Mouse (Mus musculus): ENCODE data around the gene Rnf150. TPM values are rescaled to one million over a fixed set of nuclear protein-coding genes. Genes with fewer than 3 reads are reported as not detected.

Rnf150 gene
- polyA plus RNA-seq, 1 experiment, result 1.7 TPM

DNA sequence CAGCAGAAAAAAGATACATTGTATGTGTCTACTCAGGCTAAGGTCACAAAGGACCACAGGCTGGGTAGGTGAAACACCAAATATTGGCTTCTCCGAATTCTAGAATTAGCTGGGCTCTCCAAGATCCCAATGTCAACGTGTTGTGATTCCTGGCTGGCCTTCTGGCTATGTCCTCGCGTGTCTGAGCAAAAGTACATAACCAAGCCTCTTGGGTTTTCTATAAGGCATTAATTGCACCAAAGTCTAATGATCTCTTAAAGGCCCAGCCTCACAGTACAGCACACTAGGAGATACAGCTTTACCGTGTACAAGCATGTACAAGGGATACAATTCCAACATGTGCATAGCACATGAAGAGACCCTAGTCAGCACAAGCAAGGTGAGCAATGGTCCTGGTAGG lies 199.1 kb downstream of the Rnf150 start:
- Histone ChIP-seq H3K27me3 (ENCODE audit: control insufficient read depth, insufficient read depth, low read length) (no peaks in the 10 kb centered on the region), H3K36me3 (ENCODE audit: control insufficient read depth, insufficient read depth, low read length) (no peaks in the 10 kb centered on the region), H3K27ac (ENCODE audit: insufficient read depth, low read length) (no peak overlapping the region), H3K4me3 (ENCODE audit: extremely low read depth, insufficient read depth, insufficient read length) (no peak overlapping the region), H3K4me1 (ENCODE audit: control insufficient read depth, insufficient read depth, insufficient read length) (no peaks in the 10 kb centered on the region)
- TF ChIP-seq POLR2A (IDR thresholded peaks at IDR 0.05; ENCODE audit: low read depth, low read length) (no peak), CTCF (IDR thresholded peaks at IDR 0.05; ENCODE audit: extremely low read depth, insufficient read depth, insufficient read length, insufficient replicate concordance) (no peak)
- DNase-seq (ENCODE audit: low read depth in 1 of 2, low spot score in 2 of 2), result no peak
- WGBS, result 59% methylated on average over 5 of the region's 5 CpGs

- 68% methylated on average over 6 of the region's 6 CpGs for WGBS
- Histone ChIP-seq H3K4me3 (ENCODE audit: extremely low read depth, insufficient read depth, insufficient read length) (no peak overlapping the region), H3K4me1 (ENCODE audit: control insufficient read depth, insufficient read depth, insufficient read length) (no peaks in the 10 kb centered on the region), H3K36me3 (ENCODE audit: control insufficient read depth, insufficient read depth, low read length) (no peaks in the 10 kb centered on the region), H3K27ac (ENCODE audit: insufficient read depth, low read length) (peak overlapping the region; percentile 61; the same call in 1 of the 2 replicates), H3K27me3 (ENCODE audit: control insufficient read depth, insufficient read depth, low read length) (no peaks in the 10 kb centered on the region)
- TF ChIP-seq CTCF (IDR thresholded peaks at IDR 0.05; ENCODE audit: extremely low read depth, insufficient read depth, insufficient read length, insufficient replicate concordance), result no peak
- TF ChIP-seq POLR2A (IDR thresholded peaks at IDR 0.05; ENCODE audit: low read depth, low read length), result no peak
- no peak for DNase-seq (ENCODE audit: low read depth in 1 of 2, low spot score in 2 of 2)
Observed at GRCm38 (mm10) chr8:83064096-83064495, 200.9 kb downstream of the Rnf150 start.

DNA sequence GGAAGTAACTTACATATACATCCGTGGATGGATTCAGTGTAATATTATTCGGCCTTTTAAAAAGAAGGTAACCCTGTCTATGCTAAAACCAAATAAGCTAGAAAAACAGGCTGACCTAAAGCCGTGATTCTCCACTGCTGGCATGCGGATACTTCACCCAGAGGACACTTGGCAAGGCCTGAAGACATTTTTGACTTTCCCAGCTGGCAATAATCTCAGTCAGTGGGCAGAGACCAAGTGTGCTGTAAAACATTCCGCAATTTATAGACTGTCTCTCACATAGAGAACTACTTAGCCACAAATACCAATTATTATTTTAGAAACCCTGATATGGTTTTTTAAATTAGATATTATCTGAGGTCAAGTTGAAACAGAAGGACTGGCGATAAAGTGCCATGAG lies 202.9 kb downstream of the Rnf150 start:
- Histone ChIP-seq H3K36me3 (ENCODE audit: control insufficient read depth, insufficient read depth, low read length) (no peaks in the 10 kb centered on the region), H3K4me3 (ENCODE audit: extremely low read depth, insufficient read depth, insufficient read length) (no peak overlapping the region), H3K4me1 (ENCODE audit: control insufficient read depth, insufficient read depth, insufficient read length) (no peaks in the 10 kb centered on the region), H3K27me3 (ENCODE audit: control insufficient read depth, insufficient read depth, low read length) (no peaks in the 10 kb centered on the region), H3K27ac (ENCODE audit: insufficient read depth, low read length) (no peak overlapping the region)
- no peak for DNase-seq (ENCODE audit: low read depth in 1 of 2, low spot score in 2 of 2)
- 80% methylated on average over 6 of the region's 6 CpGs for WGBS
- TF ChIP-seq POLR2A (IDR thresholded peaks at IDR 0.05; ENCODE audit: low read depth, low read length), result no peak
- TF ChIP-seq CTCF (IDR thresholded peaks at IDR 0.05; ENCODE audit: extremely low read depth, insufficient read depth, insufficient read length, insufficient replicate concordance), result no peak

- Histone ChIP-seq H3K27me3 (ENCODE audit: control insufficient read depth, insufficient read depth, low read length) (no peaks in the 10 kb centered on the region), H3K27ac (ENCODE audit: insufficient read depth, low read length) (no peak overlapping the region), H3K36me3 (ENCODE audit: control insufficient read depth, insufficient read depth, low read length) (no peaks in the 10 kb centered on the region), H3K4me1 (ENCODE audit: control insufficient read depth, insufficient read depth, insufficient read length) (no peaks in the 10 kb centered on the region), H3K4me3 (ENCODE audit: extremely low read depth, insufficient read depth, insufficient read length) (no peak overlapping the region)
- TF ChIP-seq CTCF (IDR thresholded peaks at IDR 0.05; ENCODE audit: extremely low read depth, insufficient read depth, insufficient read length, insufficient replicate concordance), result no peak
- no peak for TF ChIP-seq POLR2A (IDR thresholded peaks at IDR 0.05; ENCODE audit: low read depth, low read length)
- 37% methylated on average over 3 of the region's 3 CpGs for WGBS
- no peak for DNase-seq (ENCODE audit: low read depth in 1 of 2, low spot score in 2 of 2)
Observed at GRCm38 (mm10) chr8:83066846-83067245, 203.7 kb downstream of the Rnf150 start.

DNA sequence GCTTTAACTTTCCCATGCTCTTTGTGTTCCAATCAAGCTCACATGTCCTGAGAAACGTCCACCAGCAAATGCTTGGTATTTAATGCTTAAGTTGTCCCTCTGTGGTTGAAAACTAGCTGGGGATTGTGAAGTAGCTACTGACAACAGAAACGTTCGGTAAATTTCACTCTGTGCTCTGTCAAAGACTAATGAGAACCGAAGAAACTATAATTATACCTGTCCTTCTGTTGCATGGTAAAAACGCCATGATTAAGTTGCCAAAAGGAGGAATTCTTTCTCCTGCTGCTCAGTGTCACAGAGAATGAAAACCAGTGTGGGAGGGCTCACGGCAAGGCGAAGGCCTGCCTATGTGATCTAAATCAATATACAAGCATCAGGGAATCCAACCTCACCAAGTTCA lies 204.8 kb downstream of the Rnf150 start:
- no peak for TF ChIP-seq POLR2A (IDR thresholded peaks at IDR 0.05; ENCODE audit: low read depth, low read length)
- TF ChIP-seq CTCF (IDR thresholded peaks at IDR 0.05; ENCODE audit: extremely low read depth, insufficient read depth, insufficient read length, insufficient replicate concordance), result no peak
- DNase-seq (ENCODE audit: low read depth in 1 of 2, low spot score in 2 of 2), result no peak
- WGBS, result 87% methylated on average over 7 of the region's 7 CpGs
- Histone ChIP-seq H3K36me3 (ENCODE audit: control insufficient read depth, insufficient read depth, low read length) (no peaks in the 10 kb centered on the region), H3K4me1 (ENCODE audit: control insufficient read depth, insufficient read depth, insufficient read length) (no peaks in the 10 kb centered on the region), H3K27ac (ENCODE audit: insufficient read depth, low read length) (no peak overlapping the region), H3K4me3 (ENCODE audit: extremely low read depth, insufficient read depth, insufficient read length) (no peak overlapping the region), H3K27me3 (ENCODE audit: control insufficient read depth, insufficient read depth, low read length) (no peaks in the 10 kb centered on the region)

DNA sequence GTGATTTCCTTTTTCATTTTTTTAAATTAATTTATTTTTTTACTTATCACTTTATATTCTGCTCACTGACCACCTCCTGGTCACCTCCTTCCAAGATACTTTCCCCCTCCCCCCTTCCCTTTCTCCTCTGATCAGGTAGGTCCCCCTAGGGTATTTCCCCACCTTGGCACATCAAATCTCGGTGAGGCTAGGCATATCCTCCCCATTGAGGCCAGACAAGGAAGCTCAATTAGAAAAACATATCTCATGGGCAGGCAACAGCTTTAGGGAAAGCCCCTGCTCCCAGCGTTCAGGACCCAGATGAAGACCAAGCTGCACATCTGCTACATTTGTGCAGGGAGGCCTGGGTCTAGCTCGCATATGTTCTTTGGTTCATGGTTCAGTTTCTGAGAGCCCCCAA lies 211.1 kb downstream of the Rnf150 start:
- Histone ChIP-seq H3K36me3 (ENCODE audit: control insufficient read depth, insufficient read depth, low read length) (no peaks in the 10 kb centered on the region), H3K4me3 (ENCODE audit: extremely low read depth, insufficient read depth, insufficient read length) (no peak overlapping the region), H3K27me3 (ENCODE audit: control insufficient read depth, insufficient read depth, low read length) (no peaks in the 10 kb centered on the region), H3K4me1 (ENCODE audit: control insufficient read depth, insufficient read depth, insufficient read length) (no peaks in the 10 kb centered on the region), H3K27ac (ENCODE audit: insufficient read depth, low read length) (no peak overlapping the region)
- WGBS, result 52% methylated on average over 3 of the region's 3 CpGs
- DNase-seq (ENCODE audit: low read depth in 1 of 2, low spot score in 2 of 2), result no peak
- no peak for TF ChIP-seq CTCF (IDR thresholded peaks at IDR 0.05; ENCODE audit: extremely low read depth, insufficient read depth, insufficient read length, insufficient replicate concordance)
- TF ChIP-seq POLR2A (IDR thresholded peaks at IDR 0.05; ENCODE audit: low read depth, low read length), result no peak

- H3K27me3 ChIP-seq (ENCODE audit: control insufficient read depth, insufficient read depth, low read length), result no peaks in the 10 kb centered on the region
- WGBS, result 88% methylated on average over 1 of the region's 1 CpGs
- H3K27ac ChIP-seq (ENCODE audit: insufficient read depth, low read length), result no peak overlapping the region
- DNase-seq (ENCODE audit: low read depth in 1 of 2, low spot score in 2 of 2), result no peak
- TF ChIP-seq CTCF (IDR thresholded peaks at IDR 0.05; ENCODE audit: extremely low read depth, insufficient read depth, insufficient read length, insufficient replicate concordance) (no peak), POLR2A (IDR thresholded peaks at IDR 0.05; ENCODE audit: low read depth, low read length) (no peak)
- no peak overlapping the region for H3K4me3 ChIP-seq (ENCODE audit: extremely low read depth, insufficient read depth, insufficient read length)
- H3K4me1 ChIP-seq (ENCODE audit: control insufficient read depth, insufficient read depth, insufficient read length), result no peaks in the 10 kb centered on the region
- H3K36me3 ChIP-seq (ENCODE audit: control insufficient read depth, insufficient read depth, low read length), result no peaks in the 10 kb centered on the region
Observed at GRCm38 (mm10) chr8:83076621-83077020, 213.5 kb downstream of the Rnf150 start.

Measured in spleen, adult 2 months (tissue).